Mouse (Mus musculus) spleen, adult 12 weeks (tissue): ENCODE results near the gene Wdr18.

Experiments
- DNase-seq: peaks from one replicate; pipeline ENCODE4 v3.0.0; 2022; ENCODE audit warnings: low spot score

Gene Wdr18

GRCm38 (mm10) chr10:79997034-79997760 lies 37.2 kb downstream of the Wdr18 start:
- DNase-seq = peak; percentile 71

- peak; percentile 36 for DNase-seq
Measured at GRCm38 (mm10) chr10:79997819-79998218, 37.9 kb downstream of the Wdr18 start.

- DNase-seq = no peak
Measured at GRCm38 (mm10) chr10:80001945-80002344, 42.0 kb downstream of the Wdr18 start.

GRCm38 (mm10) chr10:80002829-80003228 lies 42.9 kb downstream of the Wdr18 start:
- no peak for DNase-seq

GRCm38 (mm10) chr10:80003374-80004232 lies 43.7 kb downstream of the Wdr18 start:
- no peak for DNase-seq

- no peak for DNase-seq
Measured at GRCm38 (mm10) chr10:80004233-80004705, 44.3 kb downstream of the Wdr18 start.

- no peak for DNase-seq
Measured at GRCm38 (mm10) chr10:80011740-80012139, 51.8 kb downstream of the Wdr18 start.

- no peak for DNase-seq
Measured at GRCm38 (mm10) chr10:80013609-80014008, 53.7 kb downstream of the Wdr18 start.

GRCm38 (mm10) chr10:80014484-80015290 lies 54.7 kb downstream of the Wdr18 start:
- DNase-seq = no peak

GRCm38 (mm10) chr10:80015583-80015982 lies 55.6 kb downstream of the Wdr18 start:
- DNase-seq = no peak

- peak; percentile 70 for DNase-seq
Measured at GRCm38 (mm10) chr10:80016511-80016910, 56.6 kb downstream of the Wdr18 start, which contains the start of gene Arhgap45. Arhgap45 (plus strand) TSS chr10:80016653.

- DNase-seq = no peak
Measured at GRCm38 (mm10) chr10:80016931-80017330, 57.0 kb downstream of the Wdr18 start.

GRCm38 (mm10) chr10:80017361-80017760 lies 57.4 kb downstream of the Wdr18 start:
- peak; percentile 71 for DNase-seq

GRCm38 (mm10) chr10:80017771-80018170 lies 57.8 kb downstream of the Wdr18 start:
- DNase-seq = no peak

GRCm38 (mm10) chr10:80018739-80019297 lies 58.9 kb downstream of the Wdr18 start:
- peak; percentile 34 for DNase-seq

- no peak for DNase-seq
Measured at GRCm38 (mm10) chr10:80019471-80020131, 59.6 kb downstream of the Wdr18 start.
